Mouse (Mus musculus) cerebellum, postnatal 14 days (tissue): ENCODE data around the gene Ctu2.
A peak's percentile ranks its signal among the peaks of the same experiment; 100 is the strongest.

Source experiments
- DNase-seq, 2 experiments: peaks; one replicate each; pipeline ENCODE4 v3.0.0; 2021; ENCODE audit warnings: mixed read lengths in 2 of 2

Ctu2 gene

GRCm38 (mm10) chr8:122475580-122476320, at the start of gene Ctu2, which contains the start of gene Rnf166:
Gene Ctu2 (plus strand): TSS chr8:122476143.
Gene Rnf166 (minus strand): TSS chr8:122476064.
- DNase-seq = peak; percentile 96 to 98

- no peak for DNase-seq
Observed at GRCm38 (mm10) chr8:122426145-122426544, 49.8 kb upstream of the Ctu2 start.

DNA sequence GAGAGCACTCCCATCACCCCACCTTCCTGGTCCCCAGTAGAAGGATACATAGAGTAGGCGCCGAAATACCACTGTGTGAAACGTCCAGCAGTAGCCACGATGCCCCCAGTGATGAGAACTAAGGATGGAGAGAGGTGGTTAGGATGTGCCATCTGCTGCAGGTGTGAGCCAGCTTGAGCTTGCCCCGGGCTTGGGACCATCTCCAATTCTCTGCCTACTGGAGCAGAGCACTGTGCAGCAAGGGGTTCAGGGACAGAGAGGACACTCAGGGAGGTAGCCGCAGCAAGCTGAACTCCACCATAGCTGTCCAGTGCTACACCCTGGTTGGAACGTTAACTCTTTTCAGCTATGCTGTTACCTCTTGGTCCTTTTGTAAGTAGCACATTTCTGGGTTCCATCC, 48.3 kb upstream of the Ctu2 start:
- DNase-seq = peak in 1 of 2 experiments; percentile 56

DNA sequence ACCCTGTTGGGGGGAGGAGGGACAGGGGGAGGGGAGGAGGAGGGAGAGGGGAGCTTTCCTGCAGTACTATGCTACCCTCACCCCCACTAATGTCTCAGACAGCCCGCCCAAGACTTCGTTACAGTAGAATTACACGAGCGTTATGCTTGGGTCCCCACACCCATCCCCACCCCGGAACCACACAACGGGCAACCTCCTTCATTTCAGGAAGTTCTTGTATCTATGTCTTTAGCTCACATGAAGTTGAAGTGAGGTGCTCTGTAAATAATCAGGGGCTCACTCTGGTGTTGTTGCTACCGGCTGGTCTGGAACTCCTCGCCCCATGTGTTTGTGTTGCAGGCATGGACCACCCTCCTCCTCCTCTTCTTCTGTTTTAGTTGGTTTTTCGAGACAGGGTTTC, 47.8 kb upstream of the Ctu2 start:
- no peak for DNase-seq

DNA sequence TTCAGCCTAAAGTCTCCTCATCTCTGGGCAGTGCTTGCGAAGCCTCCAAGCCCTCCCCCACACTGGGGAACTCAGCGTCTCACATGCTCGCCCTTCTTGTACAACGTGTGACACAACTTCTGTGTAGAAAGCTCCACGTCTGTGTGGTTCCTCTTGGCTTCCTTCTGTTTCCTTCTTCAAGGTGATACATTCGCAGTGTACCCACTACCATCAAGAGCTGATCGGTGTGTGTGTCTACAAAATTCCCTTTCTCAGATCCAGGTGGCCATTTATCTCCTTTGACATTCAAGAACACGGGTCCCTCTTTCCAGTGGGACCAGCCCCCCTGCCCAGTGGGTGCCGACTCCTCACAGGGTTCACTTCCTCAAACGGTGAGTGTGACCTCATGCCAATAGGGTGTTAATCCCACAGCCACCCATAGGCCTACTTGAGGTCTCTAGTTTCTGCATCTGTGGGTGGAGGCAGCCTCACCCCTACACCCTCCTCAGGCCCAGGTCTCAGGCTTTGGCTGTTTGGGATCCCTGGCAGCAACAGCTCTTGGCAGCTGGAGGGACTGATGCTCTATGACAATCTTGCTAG, 45.8 kb upstream of the Ctu2 start:
- no peak for DNase-seq

DNA sequence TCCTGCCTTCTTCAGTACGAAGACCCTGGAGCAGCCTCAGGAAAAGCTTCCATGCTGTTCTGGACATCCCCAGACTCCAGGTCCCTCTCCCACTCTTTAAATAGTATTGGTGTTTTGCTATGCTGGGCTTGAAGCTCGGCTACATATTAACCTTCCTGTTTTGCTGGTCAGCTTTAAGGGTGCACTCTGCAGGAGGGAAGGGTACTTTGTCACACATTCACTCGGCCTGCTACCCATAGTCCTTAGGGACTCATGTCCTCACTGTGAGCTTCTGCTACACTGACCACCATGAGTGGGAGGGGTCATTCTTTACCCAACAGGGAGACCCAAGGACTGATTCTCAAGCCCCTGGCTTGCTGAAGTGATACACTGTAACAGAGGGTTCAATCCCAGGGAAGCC, 45.3 kb upstream of the Ctu2 start:
- no peak for DNase-seq

GRCm38 (mm10) chr8:122431694-122432442, 44.1 kb upstream of the Ctu2 start:
- DNase-seq = peak; percentile 41 to 51

DNA sequence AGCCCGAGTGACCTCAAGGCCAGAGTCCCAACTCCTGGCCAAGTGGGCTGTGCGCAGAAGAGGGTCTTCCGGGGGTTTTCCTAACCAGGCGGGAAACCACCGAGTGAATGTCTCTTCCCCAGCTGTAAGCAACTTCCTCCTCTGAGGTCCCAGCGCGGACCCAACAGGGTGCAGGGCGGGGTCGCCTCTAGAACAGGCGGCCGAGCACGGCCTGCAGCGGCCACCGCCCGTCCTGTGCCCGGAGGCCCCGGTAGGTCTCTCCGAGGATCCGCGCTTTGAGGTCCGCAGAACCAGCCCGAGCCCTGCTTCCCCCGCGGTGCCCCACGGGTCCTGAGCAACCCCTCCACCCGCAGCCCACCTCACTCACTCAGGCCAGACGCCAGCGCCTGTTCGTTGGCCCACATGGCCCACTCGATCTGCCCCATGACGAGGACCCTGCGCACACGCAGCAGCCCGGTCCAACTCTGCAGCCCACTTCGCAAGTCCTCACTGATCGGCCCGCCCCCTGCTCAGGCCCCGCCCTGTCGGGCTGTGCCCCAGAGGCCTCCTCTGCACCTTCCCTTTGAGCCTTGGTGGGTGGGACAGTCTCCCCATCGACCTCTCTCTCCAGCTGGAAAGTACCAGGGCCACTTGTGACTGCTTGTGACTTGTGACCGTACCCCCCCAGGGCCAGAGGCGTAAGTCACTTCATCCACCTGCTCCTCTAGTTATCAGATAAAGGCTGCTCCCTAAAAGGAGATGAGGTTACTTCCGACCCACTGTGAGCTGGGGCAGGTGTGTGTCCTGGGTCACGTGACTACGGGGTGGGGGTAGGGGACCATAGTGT, 43.3 kb upstream of the Ctu2 start, which contains the start of gene Cyba:
TSS of gene Cyba (minus strand) at position 488 of the 826 bp plus-strand sequence.
- no peak for DNase-seq

- DNase-seq = no peak
Observed at GRCm38 (mm10) chr8:122433269-122433905, 42.6 kb upstream of the Ctu2 start.

DNA sequence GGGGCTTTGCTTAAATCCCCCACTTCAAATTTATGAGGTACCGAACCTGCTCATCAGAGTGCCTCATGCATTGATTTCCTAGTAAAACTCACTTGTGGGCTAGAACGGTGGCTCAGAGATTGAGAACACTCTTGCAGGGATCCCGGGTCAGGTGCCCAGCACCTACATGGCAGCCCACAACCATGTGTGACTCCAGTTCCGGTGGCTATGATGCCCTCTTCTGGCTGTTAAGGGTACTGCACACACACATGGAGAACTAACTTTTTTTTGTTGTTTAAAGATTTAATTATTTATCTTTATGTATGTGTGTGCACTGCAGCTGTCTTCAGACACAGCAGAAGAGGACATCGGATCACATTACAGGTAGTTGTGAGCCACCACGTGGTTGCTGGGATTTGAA, 40.6 kb upstream of the Ctu2 start:
- no peak for DNase-seq

- DNase-seq = no peak
Observed at GRCm38 (mm10) chr8:122436146-122436545, 39.8 kb upstream of the Ctu2 start.

- no peak for DNase-seq
Observed at GRCm38 (mm10) chr8:122436586-122437125, 39.3 kb upstream of the Ctu2 start.

- DNase-seq = no peak
Observed at GRCm38 (mm10) chr8:122437708-122438331, 38.1 kb upstream of the Ctu2 start.

GRCm38 (mm10) chr8:122439336-122439735, 36.6 kb upstream of the Ctu2 start:
- peak; percentile 83 to 88 for DNase-seq

- peak in 1 of 2 experiments; percentile 48 for DNase-seq
Observed at GRCm38 (mm10) chr8:122441326-122441725, 34.6 kb upstream of the Ctu2 start.

DNA sequence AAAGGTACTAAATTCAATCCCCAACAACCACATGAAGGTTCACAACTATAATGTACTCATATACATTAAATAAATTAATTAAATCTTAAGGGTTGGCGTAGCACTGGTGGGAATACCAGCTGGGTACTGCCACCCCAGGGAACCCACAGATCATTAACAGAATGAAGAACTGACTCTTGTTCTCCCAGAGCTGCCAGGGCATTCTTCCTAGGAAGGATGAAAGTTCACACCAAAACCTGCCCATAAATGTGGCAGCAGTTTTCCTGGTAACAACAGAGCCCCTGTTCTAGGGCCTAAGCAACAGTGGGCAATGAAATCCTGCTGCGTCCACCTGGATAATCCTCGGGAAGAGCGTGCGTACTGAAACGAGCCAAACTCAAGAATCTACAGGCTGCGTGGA, 33.6 kb upstream of the Ctu2 start:
- no peak for DNase-seq

GRCm38 (mm10) chr8:122442781-122443180, 33.2 kb upstream of the Ctu2 start:
- DNase-seq = peak; percentile 42 to 52

GRCm38 (mm10) chr8:122443262-122444006, 32.5 kb upstream of the Ctu2 start, which contains the start of gene Mvd:
Gene Mvd (minus strand): TSS chr8:122443422.
- DNase-seq = peak; percentile 99

- peak; percentile 86 to 91 for DNase-seq
Observed at GRCm38 (mm10) chr8:122444058-122444748, 31.7 kb upstream of the Ctu2 start.

GRCm38 (mm10) chr8:122445203-122445602, 30.7 kb upstream of the Ctu2 start:
- DNase-seq = no peak
